Mouse (Mus musculus): ENCODE results near the gene Rasa4. TPM values are rescaled to one million over a fixed set of nuclear protein-coding genes. Genes with fewer than 3 reads are reported as not detected.

The Rasa4 gene
- total and polyA plus RNA-seq, 2 experiments from 2014 or later, result 26.8 to 30.6 TPM

GRCm38 (mm10) chr5:136084144-136084881 is 597 bp downstream of the Rasa4 start:
- peak overlapping the region; percentile 27; the same call in 1 of the 2 replicates for H3K27ac ChIP-seq (ENCODE audit: low read depth, low read length)

GRCm38 (mm10) chr5:136084891-136085651 is 1.4 kb downstream of the Rasa4 start:
- Histone ChIP-seq H3K36me3 (ENCODE audit: insufficient read depth, low read length) (no peaks in the 10 kb centered on the region), H3K4me2 (ENCODE audit: low read depth, low read length, poor library complexity, severe bottlenecking) (peak overlapping the region; percentile 76), H3K9me3 (ENCODE audit: low read length) (no peaks in the 10 kb centered on the region), H3K27ac (ENCODE audit: low read depth, low read length) (peak overlapping the region; percentile 65), H3K4me1 (ENCODE audit: insufficient read depth, low read length) (peaks cover 7% of the 10 kb centered on the region; the same call in 1 of the 2 replicates), H3K9ac (replicated peaks; ENCODE audit: low read length, poor library complexity, severe bottlenecking) (peak overlapping the region; percentile 69), H3K4me3 (ENCODE audit: low read depth, low read length) (peak overlapping the region; percentile 65), H3K27me3 (ENCODE audit: insufficient read depth, low read length) (no peaks in the 10 kb centered on the region)
- peak; percentile 47 for ATAC-seq (ENCODE audit: low FRiP score)
- 5% methylated on average over 20 of the region's 21 CpGs for WGBS
- no peak for TF ChIP-seq CTCF (IDR thresholded peaks at IDR 0.05)
- DNase-seq (ENCODE audit: low spot score), result peak; percentile 71

More at GRCm38 (mm10) chr5:136084144-136084881, 597 bp downstream of the Rasa4 start:
- DNase-seq (ENCODE audit: low spot score) (peak; percentile 9), ATAC-seq (ENCODE audit: low FRiP score) (peak; percentile 39; the same call in 1 of the 2 replicates)
- TF ChIP-seq CTCF (IDR thresholded peaks at IDR 0.05), result no peak
- Histone ChIP-seq H3K36me3 (ENCODE audit: insufficient read depth, low read length) (no peaks in the 10 kb centered on the region), H3K4me3 (ENCODE audit: low read depth, low read length) (peak overlapping the region; percentile 65), H3K4me2 (ENCODE audit: low read depth, low read length, poor library complexity, severe bottlenecking) (peak overlapping the region; percentile 76), H3K27me3 (ENCODE audit: insufficient read depth, low read length) (no peaks in the 10 kb centered on the region), H3K9me3 (ENCODE audit: low read length) (no peaks in the 10 kb centered on the region), H3K4me1 (ENCODE audit: insufficient read depth, low read length) (peaks cover 7% of the 10 kb centered on the region; the same call in 1 of the 2 replicates), H3K9ac (replicated peaks; ENCODE audit: low read length, poor library complexity, severe bottlenecking) (peak overlapping the region; percentile 69)
- WGBS, result 2% methylated on average over 23 of the region's 23 CpGs

GRCm38 (mm10) chr5:136086290-136086689 is 2.6 kb downstream of the Rasa4 start:
- H3K27ac ChIP-seq (ENCODE audit: low read depth, low read length), result no peak overlapping the region
- peaks cover 6% of the 10 kb centered on the region for H3K36me3 ChIP-seq (ENCODE audit: insufficient read depth, low read length)
- ATAC-seq (ENCODE audit: low FRiP score) (no peak), DNase-seq (ENCODE audit: low spot score) (no peak)
- H3K4me2 ChIP-seq (ENCODE audit: low read depth, low read length, poor library complexity, severe bottlenecking), result peak overlapping the region; percentile 5; the same call in 1 of the 2 replicates
- H3K9ac ChIP-seq (replicated peaks; ENCODE audit: low read length, poor library complexity, severe bottlenecking), result no peak overlapping the region
- WGBS, result 97% methylated on average over 8 of the region's 8 CpGs
- no peaks in the 10 kb centered on the region for H3K9me3 ChIP-seq (ENCODE audit: low read length)
- no peaks in the 10 kb centered on the region for H3K27me3 ChIP-seq (ENCODE audit: insufficient read depth, low read length)
- H3K4me1 ChIP-seq (ENCODE audit: insufficient read depth, low read length), result peaks cover 7% of the 10 kb centered on the region; the same call in 1 of the 2 replicates
- no peak overlapping the region for H3K4me3 ChIP-seq (ENCODE audit: low read depth, low read length)
- TF ChIP-seq CTCF (IDR thresholded peaks at IDR 0.05), result no peak

- H3K27me3 ChIP-seq (ENCODE audit: insufficient read depth, low read length), result no peaks in the 10 kb centered on the region
- DNase-seq (ENCODE audit: low spot score), result peak; percentile 11
- H3K4me1 ChIP-seq (ENCODE audit: insufficient read depth, low read length), result peaks cover 7% of the 10 kb centered on the region; the same call in 1 of the 2 replicates
- H3K27ac ChIP-seq (ENCODE audit: low read depth, low read length), result no peak overlapping the region
- WGBS, result 22% methylated on average over 14 of the region's 14 CpGs
- TF ChIP-seq CTCF (IDR thresholded peaks at IDR 0.05), result peak; percentile 59
- H3K9me3 ChIP-seq (ENCODE audit: low read length), result no peaks in the 10 kb centered on the region
- no peak for ATAC-seq (ENCODE audit: low FRiP score)
- peaks cover 12% of the 10 kb centered on the region for H3K36me3 ChIP-seq (ENCODE audit: insufficient read depth, low read length)
- H3K4me2 ChIP-seq (ENCODE audit: low read depth, low read length, poor library complexity, severe bottlenecking), result no peak overlapping the region
- H3K4me3 ChIP-seq (ENCODE audit: low read depth, low read length), result no peak overlapping the region
- H3K9ac ChIP-seq (replicated peaks; ENCODE audit: low read length, poor library complexity, severe bottlenecking), result no peak overlapping the region
Measured at GRCm38 (mm10) chr5:136088821-136089575, 5.3 kb downstream of the Rasa4 start.

GRCm38 (mm10) chr5:136091927-136092326 is 8.2 kb downstream of the Rasa4 start:
- Histone ChIP-seq H3K27me3 (ENCODE audit: insufficient read depth, low read length) (no peaks in the 10 kb centered on the region), H3K9ac (replicated peaks; ENCODE audit: low read length, poor library complexity, severe bottlenecking) (no peak overlapping the region), H3K27ac (ENCODE audit: low read depth, low read length) (no peak overlapping the region), H3K36me3 (ENCODE audit: insufficient read depth, low read length) (peaks cover 12% of the 10 kb centered on the region), H3K4me3 (ENCODE audit: low read depth, low read length) (no peak overlapping the region), H3K4me2 (ENCODE audit: low read depth, low read length, poor library complexity, severe bottlenecking) (no peak overlapping the region), H3K4me1 (ENCODE audit: insufficient read depth, low read length) (no peaks in the 10 kb centered on the region), H3K9me3 (ENCODE audit: low read length) (no peaks in the 10 kb centered on the region)
- DNase-seq (ENCODE audit: low spot score) (no peak), ATAC-seq (ENCODE audit: low FRiP score) (no peak)
- WGBS, result 63% methylated on average over 5 of the region's 5 CpGs
- TF ChIP-seq CTCF (IDR thresholded peaks at IDR 0.05), result no peak
